Mouse (Mus musculus): Measurements from ENCODE around the gene Ppef1.

GRCm38 (mm10) chrX:160583589-160583988 lies 152.0 kb downstream of the Ppef1 start:
- no peak for TF ChIP-seq POLR2A (IDR thresholded peaks at IDR 0.05; ENCODE audit: control insufficient read depth, low read depth, low read length)
- TF ChIP-seq CTCF (IDR thresholded peaks at IDR 0.05; ENCODE audit: control insufficient read depth, insufficient read depth, insufficient replicate concordance, low read depth, low read length), result no peak
